Mouse (Mus musculus) G1E (cell line): ENCODE results near the gene Spint2. TPM values are rescaled to one million over a fixed set of nuclear protein-coding genes. Genes with fewer than 3 reads are reported as not detected.

Experiments
- ATAC-seq: 2 replicates; pipeline ENCODE4 v1.8.0; 2016; ENCODE audit warnings: mild to moderate bottlenecking; ENCODE audit not compliant: insufficient number of reproducible peaks, poor library complexity, low FRiP score, severe bottlenecking; ENCODE audit errors: extremely low read depth
- DNase-seq: peaks from one replicate; pipeline ENCODE4 v3.0.0; 2012; ENCODE audit warnings: low spot score
- H3K27me3 ChIP-seq: 2 replicates; pipeline ENCODE4 v1.6.1; 2012; ENCODE audit warnings: mild to moderate bottlenecking, low read length, inconsistent platforms; ENCODE audit not compliant: insufficient read depth
- H3K36me3 ChIP-seq: replicated peaks from 2 replicates; pipeline ENCODE3; 2012; ENCODE audit warnings: mild to moderate bottlenecking, inconsistent platforms
- H3K4me1 ChIP-seq: 2 replicates; pipeline ENCODE4 v1.6.1; 2012; ENCODE audit warnings: low read depth, low read length, inconsistent platforms, mixed read lengths; ENCODE audit not compliant: insufficient read depth
- H3K4me3 ChIP-seq: 2 replicates; pipeline ENCODE4 v1.5.1; 2012; ENCODE audit warnings: low read depth, mild to moderate bottlenecking, inconsistent platforms, low read length, moderate library complexity, mixed read lengths
- H3K9me3 ChIP-seq: replicated peaks from 2 replicates; pipeline ENCODE4 v1.6.1; 2012; ENCODE audit warnings: inconsistent platforms
- CTCF ChIP-seq: IDR thresholded peaks from 2 replicates; pipeline ENCODE4 v1.5.1; 2012; ENCODE audit warnings: low read depth, low read length, inconsistent platforms, mixed read lengths
- GATA1 ChIP-seq: IDR thresholded peaks from 2 replicates; pipeline ENCODE4 v1.6.1; 2012; ENCODE audit warnings: borderline replicate concordance, low read length, inconsistent platforms, mixed read lengths
- GATA2 ChIP-seq: IDR thresholded peaks from 2 replicates; pipeline ENCODE4 v1.6.1; 2012; ENCODE audit warnings: low read depth, low read length, inconsistent platforms, borderline replicate concordance
- POLR2AphosphoS5 ChIP-seq: IDR thresholded peaks from 2 replicates; pipeline ENCODE4 v1.6.1; 2012; ENCODE audit warnings: low read depth, low read length, inconsistent platforms; ENCODE audit not compliant: insufficient replicate concordance
- TAL1 ChIP-seq: conservative IDR thresholded peaks from 2 replicates; pipeline ENCODE4 v1.6.1; 2012; ENCODE audit warnings: low read depth, low read length, inconsistent platforms, mixed read lengths
- polyA plus RNA-seq: library from polyadenylated mRNA; stranded (reverse); fragments of >175 nt; gene quantifications from 2 replicates; pipeline ENCODE4 v1.2.3, GENCODE M21; 2012
- total RNA-seq, 2 experiments: library from RNA; stranded (forward) in 1 of 2; stranded (reverse) in 1 of 2; fragments of 200-1000 nt in 1 of 2; fragments of >200 nt in 1 of 2; fragmentation: Nextera tagmentation in 1 of 2; gene quantifications; 2 replicates each; pipeline ENCODE4 v1.2.3; 2014 to 2017

Spint2 gene
- total RNA-seq (2014; fragmentation: Nextera tagmentation) (24.4 and 33.4 TPM in 2 replicates), total RNA-seq (2017) (19.3 and 21.4 TPM in 2 replicates), polyA plus RNA-seq (102 and 138 TPM in 2 replicates)

DNA sequence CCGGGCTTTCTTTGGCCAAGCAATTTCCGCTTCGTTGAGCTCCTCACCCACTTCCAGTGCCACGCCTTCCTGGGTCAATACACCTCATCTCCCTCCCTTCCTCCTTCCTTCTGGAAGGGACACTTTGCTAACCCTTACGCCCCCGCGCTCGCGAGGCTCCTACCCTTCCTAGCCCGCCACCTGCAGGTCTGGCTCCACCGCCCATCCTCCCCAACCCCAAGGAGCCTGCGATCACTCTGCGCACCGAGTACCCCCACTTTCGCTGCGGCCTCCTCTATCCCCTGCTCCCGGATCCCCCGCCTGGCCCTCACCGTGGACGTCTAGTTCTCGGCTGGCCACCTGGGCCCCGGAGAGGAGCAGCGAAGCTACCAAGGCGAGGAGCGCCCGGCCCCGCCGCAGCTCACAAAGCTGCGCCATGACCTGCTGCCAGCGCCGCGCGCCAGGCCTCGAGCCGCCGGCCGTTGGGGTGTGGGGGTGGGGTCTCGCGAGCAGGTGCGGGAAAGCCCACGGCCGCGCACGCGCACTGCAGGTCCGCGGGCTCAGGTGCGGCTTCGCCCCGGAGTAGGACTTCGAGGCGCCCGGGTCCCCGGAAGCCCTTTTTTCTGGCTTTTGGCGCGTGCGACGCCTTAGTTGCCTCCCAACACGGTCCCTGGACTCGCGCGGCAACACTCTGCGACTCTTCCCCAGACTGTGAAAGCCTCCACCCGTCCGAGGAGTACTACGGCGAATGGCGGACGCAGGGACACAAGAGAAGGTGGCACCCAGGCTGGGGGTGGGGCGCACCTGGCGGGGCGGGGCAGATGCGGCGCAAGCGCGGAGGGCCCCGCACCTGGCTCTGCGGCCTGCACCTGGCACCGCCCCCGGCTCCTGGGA, at the start of gene Spint2:
TSS of gene Spint2 (minus strand) at position 712 of the 873 bp plus-strand sequence.
- H3K4me1 ChIP-seq, result peaks cover 32% of the 10 kb centered on the region
- H3K36me3 ChIP-seq, result peaks cover 29% of the 10 kb centered on the region
- peak; percentile 77 for DNase-seq
- peak; percentile 45 for ATAC-seq
- H3K9me3 ChIP-seq, result no peaks in the 10 kb centered on the region
- peaks cover 8% of the 10 kb centered on the region for H3K27me3 ChIP-seq
- H3K4me3 ChIP-seq, result peak within 1 kb of the TSS; percentile 79
- no peak for TF ChIP-seq CTCF
- no peak for TF ChIP-seq GATA2
- no peak for TF ChIP-seq TAL1
- no peak for TF ChIP-seq GATA1

- ATAC-seq (no peak), DNase-seq (no peak)
- Histone ChIP-seq H3K9me3 (no peaks in the 10 kb centered on the region), H3K27me3 (no peaks in the 10 kb centered on the region), H3K36me3 (peaks cover 91% of the 10 kb centered on the region), H3K4me1 (peaks cover 11% of the 10 kb centered on the region), H3K4me3 (no peak overlapping the region)
- TF ChIP-seq GATA2 (no peak), GATA1 (no peak), CTCF (no peak), TAL1 (no peak), POLR2AphosphoS5 (no peak)
These were observed 47.3 kb upstream of the Spint2 start for GRCm38 (mm10) chr7:29328984-29329383.

- Histone ChIP-seq H3K36me3 (peaks cover 92% of the 10 kb centered on the region), H3K27me3 (no peaks in the 10 kb centered on the region), H3K9me3 (no peaks in the 10 kb centered on the region), H3K4me1 (peaks cover 4% of the 10 kb centered on the region; the same call in 1 of the 2 replicates), H3K4me3 (no peak overlapping the region)
- DNase-seq (no peak), ATAC-seq (no peak)
- TF ChIP-seq GATA1 (no peak), POLR2AphosphoS5 (no peak), TAL1 (no peak), GATA2 (no peak), CTCF (no peak)
These were observed 45.4 kb upstream of the Spint2 start for GRCm38 (mm10) chr7:29327087-29327486.

GRCm38 (mm10) chr7:29319337-29320307, 37.9 kb upstream of the Spint2 start:
- Histone ChIP-seq H3K4me3 (peak overlapping the region; percentile 72), H3K4me1 (peaks cover 69% of the 10 kb centered on the region), H3K36me3 (peaks cover 67% of the 10 kb centered on the region), H3K9me3 (no peaks in the 10 kb centered on the region), H3K27me3 (no peaks in the 10 kb centered on the region)
- DNase-seq (peak; percentile 39), ATAC-seq (no peak)
- TF ChIP-seq TAL1 (no peak), CTCF (no peak), GATA1 (no peak), GATA2 (no peak), POLR2AphosphoS5 (no peak)

DNA sequence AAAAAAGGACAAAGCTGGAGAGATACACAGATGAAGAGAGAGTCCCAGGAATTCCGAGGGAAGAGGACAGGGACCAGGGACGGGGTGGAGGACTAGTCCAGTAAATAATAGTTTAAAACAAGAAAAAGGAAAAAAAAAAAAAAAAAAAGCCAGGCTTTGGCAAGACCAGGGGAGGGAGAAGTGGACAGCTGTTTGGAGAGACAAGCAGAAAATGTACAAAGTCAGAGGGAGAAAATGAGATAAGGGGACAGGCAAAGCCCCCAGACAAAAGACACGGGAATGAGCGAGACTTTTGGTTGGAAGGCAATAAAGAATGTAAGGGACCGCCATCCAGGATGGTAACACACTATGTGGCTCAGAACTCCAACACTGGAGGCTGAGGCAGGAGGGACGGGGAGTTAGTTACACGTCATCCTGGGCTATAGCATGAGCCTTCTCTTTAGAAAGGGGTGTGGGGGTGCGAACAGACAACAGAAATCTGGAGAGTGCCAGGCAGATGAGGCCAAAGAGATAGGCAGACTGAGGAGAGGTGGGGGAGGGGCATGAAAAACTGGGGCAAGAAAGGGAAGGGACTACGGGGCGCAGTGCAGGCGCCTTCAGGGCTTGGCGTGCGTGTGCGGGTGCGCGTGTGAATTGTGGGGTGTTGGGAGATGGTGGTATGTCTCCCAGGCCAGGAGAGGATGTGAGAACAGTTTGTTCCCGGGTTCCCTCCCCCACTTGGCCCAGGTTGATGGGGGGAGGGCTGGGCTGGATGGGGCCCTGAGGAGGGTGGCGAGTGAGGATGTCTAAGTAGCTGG, 36.6 kb upstream of the Spint2 start:
- peak; percentile 61 for ATAC-seq
- Histone ChIP-seq H3K36me3 (peaks cover 67% of the 10 kb centered on the region), H3K4me1 (peaks cover 82% of the 10 kb centered on the region), H3K4me3 (peak overlapping the region; percentile 72), H3K27me3 (no peaks in the 10 kb centered on the region), H3K9me3 (no peaks in the 10 kb centered on the region)
- DNase-seq, result peak; percentile 75
- TF ChIP-seq GATA2 (no peak), GATA1 (no peak), CTCF (no peak), POLR2AphosphoS5 (no peak), TAL1 (peak; percentile 42; the same call in 1 of the 2 replicates)
